Mouse (Mus musculus) liver, embryonic 14.5 days (tissue): ENCODE results near the gene B3gnt2.

ENCODE experiments used
- CTCF ChIP-seq: IDR thresholded peaks from 2 replicates; pipeline ENCODE4 v1.5.1; 2016; ENCODE audit warnings: antibody characterized with exemption, low read depth, control low read depth
- EP300 ChIP-seq: IDR thresholded peaks from 2 replicates; pipeline ENCODE4 v1.6.1; 2016; ENCODE audit warnings: antibody characterized with exemption, low read depth

DNA sequence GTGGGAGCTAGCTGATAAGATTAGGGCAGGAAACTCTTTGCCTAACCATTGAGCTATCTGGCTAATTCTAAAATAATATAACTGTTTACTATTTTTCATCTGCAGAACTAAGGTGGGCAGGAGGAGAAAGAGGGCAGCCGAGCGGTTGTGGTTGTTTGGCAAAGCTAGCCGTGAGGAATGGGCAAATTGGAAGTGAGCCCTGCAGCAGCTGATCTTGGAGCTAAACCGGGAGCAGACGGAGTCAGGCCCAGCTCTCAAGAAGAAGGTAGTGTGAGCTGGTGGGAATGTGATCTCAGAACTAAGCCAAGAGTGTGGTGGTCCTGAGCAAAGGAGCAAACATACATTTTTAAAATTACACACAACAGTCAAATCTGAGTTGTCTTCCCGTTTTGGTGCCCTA, 126.8 kb downstream of the B3gnt2 start:
- TF ChIP-seq CTCF (no peak), EP300 (no peak)
